Mouse (Mus musculus) left cerebral cortex, postnatal 25 days (tissue): ENCODE results near the gene Irf2. TPM values are rescaled to one million over a fixed set of nuclear protein-coding genes. Genes with fewer than 3 reads are reported as not detected.
A peak's percentile ranks its signal among the peaks of the same experiment; 100 is the strongest.

Source experiments
- DNase-seq, 2 experiments: peaks; one replicate each; pipeline ENCODE4 v3.0.0; 2022; ENCODE audit warnings: low spot score in 2 of 2, mixed read lengths in 1 of 2
- intact Hi-C: fragments of 180-260 bp; cut with DNase I; formaldehyde crosslinking; loops from one replicate; pipeline ENCODE4 v1.15.1; 2025
- total RNA-seq, 2 experiments: library from RNA; stranded (reverse); gene quantifications; 2 replicates each; pipeline ENCODE4 v1.2.3; 2021

Gene Irf2
- total RNA-seq, 2 experiments from 2014 or later = 52.0 to 58.4 TPM

DNA sequence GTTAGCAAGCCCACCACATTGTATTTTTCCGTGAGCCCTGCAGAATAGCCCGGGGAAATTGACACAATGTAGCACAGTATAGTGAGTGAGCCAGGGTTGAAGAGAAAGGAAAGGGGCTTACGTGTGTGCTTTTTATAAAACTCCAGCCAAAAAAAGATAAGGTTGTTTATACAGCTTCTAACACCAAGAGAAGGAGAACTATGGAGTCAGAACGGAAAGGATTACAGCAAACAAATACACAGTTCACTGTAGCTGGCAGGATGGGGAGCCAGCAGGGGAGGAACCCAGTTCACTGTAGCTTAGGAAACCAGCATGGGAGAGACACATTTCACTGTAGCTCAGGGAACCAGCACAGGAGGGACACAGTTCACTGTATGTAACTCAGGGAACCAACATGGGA, 149.0 kb downstream of the Irf2 start:
- no peak for DNase-seq
- intact Hi-C loops = loop anchor here (5.0 kb wide), 1 partner anchor 36 kb away; no protein-coding TSS in a partner anchor

- intact Hi-C loops = no loop called here
- DNase-seq = no peak
Measured at GRCm38 (mm10) chr8:46890241-46890640, 150.7 kb downstream of the Irf2 start.

GRCm38 (mm10) chr8:46892511-46893273, 153.2 kb downstream of the Irf2 start:
- peak in 1 of 2 experiments; percentile 35 for DNase-seq
- intact Hi-C loops = no loop called here

DNA sequence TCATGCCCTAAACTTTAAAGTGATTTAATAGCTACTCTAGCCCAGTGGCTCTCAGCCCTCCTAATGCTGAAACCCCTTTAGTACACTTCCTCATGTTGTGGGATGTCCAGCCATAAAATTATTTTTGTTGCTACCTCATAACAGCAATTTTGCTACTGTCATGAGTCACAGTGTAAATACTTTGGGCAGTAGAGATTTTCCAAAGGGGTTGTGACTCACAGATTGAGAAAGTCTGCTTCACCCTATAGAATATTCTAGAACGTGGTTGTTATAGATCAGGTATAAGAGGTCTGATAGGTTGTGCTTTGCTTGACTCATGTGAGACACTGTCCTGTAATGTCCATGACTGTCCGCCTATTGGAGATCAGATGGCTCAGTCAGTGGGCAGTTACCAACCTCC, 154.9 kb downstream of the Irf2 start:
- no peak for DNase-seq

GRCm38 (mm10) chr8:46896005-46896404, 156.5 kb downstream of the Irf2 start:
- intact Hi-C loops = no loop called here
- no peak for DNase-seq

More for the DNA sequence above, 154.9 kb downstream of the Irf2 start:
- intact Hi-C loops = no loop called here

DNA sequence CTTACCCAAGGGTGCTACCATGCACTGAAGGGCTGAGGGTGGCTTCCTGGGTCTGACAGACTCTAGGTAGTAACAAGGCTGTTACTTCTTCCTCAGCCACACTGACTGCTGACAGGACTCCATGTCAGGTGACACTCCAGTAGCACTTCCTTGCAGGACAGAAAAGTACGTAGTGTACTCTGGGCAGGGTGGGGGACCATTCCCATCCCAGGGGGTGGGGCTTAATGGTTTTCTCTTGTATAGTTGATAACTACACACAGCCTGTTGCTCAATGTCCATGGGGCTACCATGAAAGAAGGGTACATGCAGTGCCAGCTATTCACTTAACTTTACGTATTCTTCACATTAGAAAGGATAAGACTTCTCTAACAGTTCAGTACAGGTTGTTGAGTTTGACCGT, 157.2 kb downstream of the Irf2 start:
- DNase-seq = no peak
- intact Hi-C loops = no loop called here

Other genes starting within 250 kb of the Irf2 start
- 1 to 10 TPM; 1.9 to 2.9 TPM for gene Cenpu, start 187.7 kb upstream of the Irf2 start, total RNA-seq
- gene Primpol, start 122.5 kb upstream of the Irf2 start, total RNA-seq = 1 to 10 TPM; 3.6 to 4.3 TPM
- 10 to 100 TPM; 14.5 to 17.3 TPM for gene Casp3, start 122.4 kb upstream of the Irf2 start, total RNA-seq
- 1 to 10 TPM; 6.4 to 7.4 TPM for gene Enpp6, start 247.2 kb downstream of the Irf2 start, total RNA-seq